Mouse (Mus musculus): ENCODE measurements around the gene Tfeb.

The Tfeb gene

GRCm38 (mm10) chr17:47831772-47832171 is 94.9 kb downstream of the Tfeb start:
- DNase-seq (ENCODE audit: low read depth, low spot score) = no peak

- no peak for DNase-seq (ENCODE audit: low read depth, low spot score)
These were observed 95.7 kb downstream of the Tfeb start for GRCm38 (mm10) chr17:47832501-47833028.

GRCm38 (mm10) chr17:47833029-47833627 is 96.3 kb downstream of the Tfeb start:
- DNase-seq (ENCODE audit: low read depth, low spot score) = no peak

- no peak for DNase-seq (ENCODE audit: low read depth, low spot score)
These were observed 97.0 kb downstream of the Tfeb start for GRCm38 (mm10) chr17:47833628-47834481.

GRCm38 (mm10) chr17:47834482-47834767 is 97.6 kb downstream of the Tfeb start, which contains the start of gene Mdfi:
TSS of gene Mdfi (minus strand) at chr17:47834691.
- no peak for DNase-seq (ENCODE audit: low read depth, low spot score)

GRCm38 (mm10) chr17:47837808-47838207 is 101.0 kb downstream of the Tfeb start:
- no peak for DNase-seq (ENCODE audit: low read depth, low spot score)

- no peak for DNase-seq (ENCODE audit: low read depth, low spot score)
These were observed 104.7 kb downstream of the Tfeb start for GRCm38 (mm10) chr17:47841521-47841920.
